Comparison of ENCODE assay signal across 8 mouse cellular contexts in genomic region chr2:180217587-180217986, GRCm38 (mm10). TPM values are rescaled to one million over a fixed set of nuclear protein-coding genes. Genes with fewer than 3 reads are reported as not detected.
A peak's percentile ranks its signal among the peaks of the same experiment; 100 is the strongest.
DNase-seq lines count a peak whose midpoint lies in the region.

No protein-coding gene starts in this region.

- intact Hi-C loops in left cerebral cortex, postnatal 4 days (cut with DNase I): no loop called here
- intact Hi-C loops in left cerebral cortex, postnatal 25 days (cut with DNase I): no loop called here

- DNase-seq in left cerebral cortex, postnatal 4 days: peak; percentile 54
- DNase-seq in left cerebral cortex, postnatal 25 days (ENCODE audit: low spot score in 2 of 2): no peak
- peak; percentile 85 for DNase-seq in adrenal gland, postnatal 10 days
- DNase-seq in gastrocnemius, adult 8-10 months (ENCODE audit: low spot score in 2 of 2): peak; percentile 93 to 96
- peak; percentile 90 for DNase-seq in kidney, postnatal 10 days
- no peak for DNase-seq in thymus, postnatal 14 days
- DNase-seq in embryo, embryonic 10.5 days (ENCODE audit: low spot score): no peak
- DNase-seq in urinary bladder, postnatal 10 days (ENCODE audit: low spot score): no peak

RNA-seq across cellular contexts. Expression of gene Lama5, which starts 8.1 kb away (rescaled TPM):
- 1 to 10 TPM; 6.3 to 6.5 TPM for total RNA-seq in left cerebral cortex, postnatal 4 days (2021)
- total RNA-seq in left cerebral cortex, postnatal 25 days (2021): 1 to 10 TPM; 6.0 to 6.7 TPM
- total RNA-seq in adrenal gland, postnatal 10 days (2021): 10 to 100 TPM; 35.6 to 39.0 TPM
- 10 to 100 TPM; 10.8 to 16.5 (median 13.8) TPM for total RNA-seq in gastrocnemius, adult 8-10 months (2022)

RNA-seq across cellular contexts. Expression of gene Rps21, which starts 39.6 kb away (rescaled TPM):
- total RNA-seq in left cerebral cortex, postnatal 4 days (2021): 100 to 1,000 TPM; 616 to 687 TPM
- 100 to 1,000 TPM; 648 to 660 TPM for total RNA-seq in left cerebral cortex, postnatal 25 days (2021)
- 100 to 1,000 TPM; 772 to 787 TPM for total RNA-seq in adrenal gland, postnatal 10 days (2021)
- total RNA-seq in gastrocnemius, adult 8-10 months (2022): 100 to 1,000 TPM; 348 to 580 (median 436) TPM

RNA-seq across cellular contexts. Expression of gene Adrm1, which starts 46.3 kb away (rescaled TPM):
- total RNA-seq in left cerebral cortex, postnatal 4 days (2021): 100 to 1,000 TPM; 117 to 118 TPM
- 100 to 1,000 TPM in 1 of 2 experiments, 10 to 100 TPM in 1; 91.6 to 103 TPM for total RNA-seq in left cerebral cortex, postnatal 25 days (2021)
- 100 to 1,000 TPM; 102 to 111 TPM for total RNA-seq in adrenal gland, postnatal 10 days (2021)
- total RNA-seq in gastrocnemius, adult 8-10 months (2022): 100 to 1,000 TPM; 124 to 131 (median 129) TPM

RNA-seq across cellular contexts. Expression of gene Cables2, which starts 55.7 kb away (rescaled TPM):
- total RNA-seq in left cerebral cortex, postnatal 4 days (2021): 10 to 100 TPM; 47.2 to 48.6 TPM
- total RNA-seq in left cerebral cortex, postnatal 25 days (2021): 10 to 100 TPM; 23.9 to 30.4 TPM
- total RNA-seq in adrenal gland, postnatal 10 days (2021): 10 to 100 TPM; 17.3 to 19.8 TPM
- 10 to 100 TPM in 1 of 4 experiments, 1 to 10 TPM in 3; 8.1 to 10.8 (median 9.0) TPM for total RNA-seq in gastrocnemius, adult 8-10 months (2022)

Comparison
In these comparisons a context has a peak if more than half of its experiments do, and no peak if none do; other contexts are left out.
1. DNase-seq: peak in left cerebral cortex, postnatal 4 days (single experiment), adrenal gland, postnatal 10 days (single experiment), gastrocnemius, adult 8-10 months (2 of 2) and kidney, postnatal 10 days (single experiment); none in left cerebral cortex, postnatal 25 days (0 of 2), thymus, postnatal 14 days (single experiment), embryo, embryonic 10.5 days (single experiment) and urinary bladder, postnatal 10 days (single experiment).